Mouse (Mus musculus) heart, adult 2 months (tissue): ENCODE measurements at regions not wholly inside any gene's neighbourhood (a gene's known extent, or its start where the extent isn't known, plus 50 kb on each side); places are given as distances from the start of the nearest gene placed in this dataset.
"Not testable (repeated sequence)": the region's sequence is repeated elsewhere in the genome, so short reads cannot be mapped to it uniquely, and the experiment has no call there.

ENCODE experiments used
- DNase-seq, 2 experiments: peaks; one replicate each; pipeline ENCODE4 v3.0.0; 2021
- H3K27ac ChIP-seq: fragments of 200-600 bp; 2 replicates; pipeline ENCODE4 v1.8.1; 2022
- H3K27me3 ChIP-seq: fragments of 200-500 bp; 2 replicates; pipeline ENCODE4 v1.6.1; 2012; ENCODE audit warnings: mild to moderate bottlenecking, low read length, inconsistent platforms, mixed read lengths; ENCODE audit not compliant: control insufficient read depth, insufficient read depth
- H3K36me3 ChIP-seq: fragments of 200-500 bp; 2 replicates; pipeline ENCODE4 v1.6.1; 2012; ENCODE audit warnings: low read length, inconsistent platforms; ENCODE audit not compliant: control insufficient read depth, insufficient read depth
- H3K4me1 ChIP-seq: fragments of 200-500 bp; 2 replicates; pipeline ENCODE4 v1.6.1; 2011; ENCODE audit warnings: low read length; ENCODE audit not compliant: control insufficient read depth, insufficient read depth
- H3K4me3 ChIP-seq: fragments of 200-600 bp; 2 replicates; pipeline ENCODE4 v1.8.1; 2022
- H3K79me2 ChIP-seq: fragments of 200-500 bp; replicated peaks from 2 replicates; pipeline ENCODE4 v1.6.1; 2012; ENCODE audit warnings: mild to moderate bottlenecking, inconsistent platforms, low read length, moderate library complexity, mixed read lengths; ENCODE audit not compliant: control insufficient read depth, insufficient read depth
- H3K9ac ChIP-seq: fragments of 200-500 bp; 2 replicates; pipeline ENCODE4 v1.6.1; 2012; ENCODE audit warnings: low read depth, mild to moderate bottlenecking, control low read depth, inconsistent platforms, low read length, mixed read lengths
- CTCF ChIP-seq: fragments of 200-600 bp; IDR thresholded peaks from 2 replicates; pipeline ENCODE4 v1.8.1; 2022; ENCODE audit warnings: antibody characterized with exemption, mild to moderate bottlenecking, moderate library complexity
- EP300 ChIP-seq: fragments of 200-500 bp; IDR thresholded peaks from 2 replicates; pipeline ENCODE4 v1.6.1; 2011; ENCODE audit warnings: low read depth, low read length, control low read depth; ENCODE audit not compliant: insufficient read depth
- POLR2A ChIP-seq: fragments of 200-500 bp; IDR thresholded peaks from 2 replicates; pipeline ENCODE4 v1.6.1; 2011; ENCODE audit warnings: mild to moderate bottlenecking, low read depth, low read length, control low read depth; ENCODE audit not compliant: insufficient read depth
- WGBS: fragments of 180-500 bp; shearing (Covaris S2); methylation state at CpG from one replicate; pipeline ENCODE4 v1.1.7; 2018; 5-methylcytosine and 5-hydroxymethylcytosine counted together
- intact Hi-C: fragments of 180-260 bp; cut with DNase I; formaldehyde crosslinking; loops from one replicate; pipeline ENCODE4 v1.15.1; 2025

DNA sequence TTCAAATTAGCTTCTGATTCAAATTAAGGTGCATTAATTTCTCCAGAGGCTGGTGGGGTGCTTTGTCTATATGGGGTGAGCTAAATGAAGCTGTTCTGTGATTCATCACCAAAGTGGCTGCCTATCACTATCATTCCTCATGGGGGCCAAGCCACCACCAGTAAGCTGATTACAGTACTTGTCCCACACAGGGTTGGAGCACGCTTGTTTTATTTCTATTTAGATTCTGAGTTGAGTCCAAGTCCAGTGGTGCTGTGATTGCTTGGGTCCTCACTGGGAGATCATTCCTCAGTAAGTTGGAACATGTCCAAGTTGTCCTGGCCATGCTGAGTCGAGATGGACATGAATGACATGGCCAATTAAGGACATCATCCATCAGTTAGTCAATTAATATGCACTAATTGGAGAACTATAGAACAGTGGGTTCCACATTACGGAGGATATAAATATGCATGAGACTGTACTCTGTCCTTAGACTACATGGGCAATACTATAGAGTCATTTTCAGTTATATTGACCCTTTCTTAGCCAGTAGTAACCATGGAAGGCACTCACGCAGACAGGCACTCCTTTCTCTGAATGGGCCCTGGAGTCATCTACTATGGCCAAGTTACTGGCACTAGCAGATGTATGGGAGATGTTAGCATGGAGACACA lies 105.3 kb upstream of the Tacr1 start:
- DNase-seq, result no peak
- no peak overlapping the region for H3K9ac ChIP-seq
- H3K36me3 ChIP-seq, result no peaks in the 10 kb centered on the region
- H3K27ac ChIP-seq, result no peak overlapping the region
- no peak overlapping the region for H3K4me3 ChIP-seq
- TF ChIP-seq POLR2A, result no peak
- WGBS, result 66% methylated on average over 4 of the region's 4 CpGs
- no peaks in the 10 kb centered on the region for H3K4me1 ChIP-seq
- no peaks in the 10 kb centered on the region for H3K27me3 ChIP-seq
- no peaks in the 10 kb centered on the region for H3K79me2 ChIP-seq
- intact Hi-C loops, result no loop called here

DNA sequence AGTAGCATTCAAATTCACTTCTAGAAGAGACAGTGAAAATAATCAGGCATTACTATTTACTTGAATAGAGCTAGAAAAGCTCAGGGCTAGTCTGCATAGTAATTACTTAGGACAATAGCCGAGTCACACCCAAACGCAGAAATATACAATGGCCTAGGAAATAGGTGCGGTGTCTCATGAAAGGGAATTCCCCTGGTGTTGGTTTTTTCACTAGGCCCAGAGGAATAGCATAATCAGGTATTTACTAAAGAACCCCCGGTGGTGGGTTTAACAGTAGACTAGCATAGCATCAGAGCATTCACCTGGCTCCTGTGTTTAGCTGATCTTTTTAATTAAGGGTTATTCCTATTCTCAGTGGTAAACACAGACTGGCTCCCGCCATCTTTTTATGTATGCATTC lies 99.9 kb upstream of the Tacr1 start:
- H3K4me3 ChIP-seq, H3K36me3 ChIP-seq, H3K9ac ChIP-seq, H3K4me1 ChIP-seq, H3K27me3 ChIP-seq, H3K27ac ChIP-seq, H3K79me2 ChIP-seq, DNase-seq, intact Hi-C loops: not testable (repeated sequence)
- 73% methylated on average over 5 of the region's 5 CpGs for WGBS

DNA sequence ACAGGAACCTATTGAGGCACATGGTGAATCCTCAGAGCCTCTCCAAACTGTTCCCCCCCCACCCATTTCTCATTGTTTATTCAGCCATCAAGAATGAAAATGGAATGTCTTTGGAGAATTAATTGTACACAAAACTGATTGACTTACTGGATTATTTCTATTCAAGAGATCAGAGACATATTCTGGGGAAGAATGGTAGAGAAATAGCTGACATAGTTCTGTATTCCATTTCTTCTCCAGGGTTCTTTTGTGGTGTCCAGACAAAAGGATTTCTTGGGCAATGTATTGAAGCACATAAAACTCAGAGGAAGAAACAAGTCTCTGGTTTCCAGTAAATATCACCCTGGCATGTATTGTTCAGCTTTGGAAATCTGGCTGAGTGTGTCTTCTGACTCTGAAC lies 88.4 kb upstream of the Tacr1 start:
- no peak for DNase-seq
- H3K27ac ChIP-seq, result no peak overlapping the region
- H3K36me3 ChIP-seq, result no peaks in the 10 kb centered on the region
- no peaks in the 10 kb centered on the region for H3K4me1 ChIP-seq
- no peak for TF ChIP-seq CTCF
- no peak for TF ChIP-seq POLR2A
- no peak for TF ChIP-seq EP300
- no peak overlapping the region for H3K9ac ChIP-seq
- intact Hi-C loops, result no loop called here
- no peak overlapping the region for H3K4me3 ChIP-seq
- H3K79me2 ChIP-seq, result no peaks in the 10 kb centered on the region
- H3K27me3 ChIP-seq, result no peaks in the 10 kb centered on the region
